Mouse (Mus musculus): Measurements from ENCODE around the gene Cdh15.

Gene Cdh15

DNA sequence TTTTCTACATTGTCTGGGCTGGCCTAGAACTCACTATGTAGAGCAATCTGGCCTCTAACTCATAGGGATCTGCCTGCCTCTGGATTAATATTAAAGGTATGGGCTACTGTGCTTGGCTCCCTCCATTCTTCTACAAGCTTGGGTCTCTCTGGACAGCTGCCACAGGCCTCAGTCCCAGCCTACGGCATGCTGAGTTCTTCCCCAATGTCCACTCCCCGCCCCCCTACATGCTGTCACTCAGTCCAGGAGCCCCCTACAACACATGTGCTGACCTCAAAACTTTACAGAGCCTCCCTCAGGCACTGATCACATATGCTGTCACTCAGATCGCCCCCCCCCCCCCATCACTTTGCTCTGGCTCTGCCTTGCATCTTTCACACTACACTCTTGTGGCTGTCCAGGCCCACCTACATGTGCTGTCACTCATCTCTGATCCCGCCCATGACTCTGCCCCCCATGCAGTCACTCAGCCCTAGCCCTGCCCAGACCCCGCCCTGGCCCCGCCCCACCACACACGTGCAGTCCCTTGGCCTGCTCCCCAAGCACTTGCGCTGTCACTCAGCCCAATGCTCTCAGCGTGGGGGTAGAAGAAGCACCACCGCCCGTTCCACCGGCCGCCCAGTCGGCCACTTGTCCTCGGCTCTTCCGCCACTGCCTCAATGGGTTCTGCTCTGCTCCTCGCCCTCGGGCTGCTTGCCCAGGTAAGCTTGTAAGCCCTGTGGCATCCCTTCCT lies at the start of gene Cdh15:
Gene Cdh15 (plus strand): TSS at position 138 of the 733 bp plus-strand sequence.
- DNase-seq (ENCODE audit: low spot score) = no peak

- DNase-seq (ENCODE audit: low spot score) = no peak
These were observed 43.6 kb upstream of the Cdh15 start for GRCm38 (mm10) chr8:122803906-122804761.

GRCm38 (mm10) chr8:122805349-122805748 lies 42.4 kb upstream of the Cdh15 start:
- no peak for DNase-seq (ENCODE audit: low spot score)

DNA sequence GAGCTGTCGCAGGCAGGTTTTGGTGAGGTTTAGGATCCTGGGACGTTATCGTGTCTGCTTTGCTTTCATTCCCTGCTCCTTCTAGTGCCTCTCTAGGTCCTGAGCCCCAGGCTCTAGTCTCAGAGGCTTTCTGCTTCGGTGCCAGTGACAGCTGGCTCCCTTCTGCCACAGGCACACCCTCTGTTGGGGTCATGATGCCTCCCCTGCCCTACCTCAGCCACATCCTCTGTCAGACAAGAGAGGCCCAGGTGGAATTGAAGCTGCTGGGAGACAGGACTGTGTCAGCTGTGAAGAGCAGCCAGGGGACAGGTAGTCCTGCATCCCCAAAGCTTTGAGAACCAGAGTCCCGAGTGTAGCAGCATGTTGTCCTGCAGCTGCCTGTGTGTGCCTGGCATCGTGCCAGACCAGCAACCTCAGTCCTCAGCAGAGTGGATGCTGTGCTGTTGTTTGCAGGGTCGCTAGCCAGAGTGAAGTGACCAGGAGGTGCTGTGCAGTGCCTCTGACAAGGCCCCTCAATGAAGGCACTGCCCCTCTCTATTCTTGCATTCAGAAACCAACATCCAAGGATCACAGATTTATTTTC lies 40.7 kb upstream of the Cdh15 start:
- no peak for DNase-seq (ENCODE audit: low spot score)

DNA sequence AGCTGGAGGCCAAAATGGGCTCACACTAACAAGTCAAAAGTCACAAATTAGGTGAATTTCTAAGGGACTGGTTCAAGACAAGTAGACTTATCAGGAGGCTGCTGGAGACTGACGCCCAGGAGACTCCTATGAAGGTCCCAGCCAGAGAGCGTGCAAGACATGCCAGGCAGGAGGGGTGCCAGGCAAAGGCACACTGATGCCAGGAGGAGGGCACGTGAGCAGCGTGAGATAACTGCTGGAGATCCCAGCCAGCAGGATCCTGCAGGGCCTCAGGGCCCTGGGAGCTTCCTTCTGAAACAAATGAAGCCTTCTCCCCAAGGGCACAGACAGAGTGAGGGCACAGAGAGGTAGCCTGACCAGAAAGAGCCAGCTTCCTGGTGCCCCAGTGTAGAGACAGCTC lies 39.9 kb upstream of the Cdh15 start:
- no peak for DNase-seq (ENCODE audit: low spot score)

DNA sequence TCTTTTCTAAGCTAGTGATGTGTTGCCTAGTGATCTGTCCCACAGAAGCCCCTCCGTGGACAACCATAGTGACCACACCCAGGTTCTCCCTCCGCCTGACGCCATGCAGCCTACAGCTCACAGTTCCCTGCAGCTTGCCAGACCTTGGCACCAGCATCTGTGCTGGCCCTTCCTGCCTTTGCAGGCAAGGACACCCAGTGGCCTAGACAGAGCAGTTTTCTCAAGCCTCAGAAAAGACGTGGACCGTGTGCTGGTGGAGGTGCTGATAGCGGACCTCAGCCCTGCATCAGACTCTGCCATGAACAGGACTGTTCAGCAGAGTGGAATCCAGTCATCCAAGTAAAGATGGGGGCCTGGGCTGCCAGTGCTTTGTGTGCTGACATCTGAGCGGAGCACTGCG lies 37.4 kb upstream of the Cdh15 start:
- DNase-seq (ENCODE audit: low spot score) = no peak

DNA sequence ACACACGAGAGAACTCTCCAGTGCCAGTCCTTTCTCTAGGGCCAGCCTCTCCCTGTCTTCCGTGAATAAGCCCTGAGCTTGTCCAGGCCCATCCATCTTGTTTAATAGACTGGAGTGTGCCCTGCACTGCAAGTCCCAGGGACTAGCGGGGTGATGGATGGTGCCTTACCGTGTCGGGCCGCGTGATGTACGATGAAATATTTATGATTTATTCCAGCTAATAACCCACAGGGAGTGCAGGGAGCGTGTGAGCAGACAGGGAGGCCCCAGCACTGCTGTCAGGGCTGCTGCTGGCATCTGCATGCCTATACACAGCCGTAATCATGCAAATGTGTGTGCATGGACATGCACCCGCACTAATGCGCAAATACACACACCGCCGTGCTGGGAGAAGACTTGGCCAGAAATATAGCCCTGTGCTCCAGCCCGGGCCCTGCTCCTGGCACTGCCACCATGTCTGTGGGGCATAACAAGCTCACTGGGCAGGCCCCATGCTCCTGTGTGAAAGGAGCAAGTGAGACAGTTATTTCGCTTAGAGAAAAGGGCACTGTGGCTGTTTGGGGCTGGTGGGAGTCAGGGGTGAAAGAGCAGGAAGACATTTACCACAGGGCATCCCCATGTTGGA lies 35.8 kb upstream of the Cdh15 start:
- DNase-seq (ENCODE audit: low spot score) = no peak

DNA sequence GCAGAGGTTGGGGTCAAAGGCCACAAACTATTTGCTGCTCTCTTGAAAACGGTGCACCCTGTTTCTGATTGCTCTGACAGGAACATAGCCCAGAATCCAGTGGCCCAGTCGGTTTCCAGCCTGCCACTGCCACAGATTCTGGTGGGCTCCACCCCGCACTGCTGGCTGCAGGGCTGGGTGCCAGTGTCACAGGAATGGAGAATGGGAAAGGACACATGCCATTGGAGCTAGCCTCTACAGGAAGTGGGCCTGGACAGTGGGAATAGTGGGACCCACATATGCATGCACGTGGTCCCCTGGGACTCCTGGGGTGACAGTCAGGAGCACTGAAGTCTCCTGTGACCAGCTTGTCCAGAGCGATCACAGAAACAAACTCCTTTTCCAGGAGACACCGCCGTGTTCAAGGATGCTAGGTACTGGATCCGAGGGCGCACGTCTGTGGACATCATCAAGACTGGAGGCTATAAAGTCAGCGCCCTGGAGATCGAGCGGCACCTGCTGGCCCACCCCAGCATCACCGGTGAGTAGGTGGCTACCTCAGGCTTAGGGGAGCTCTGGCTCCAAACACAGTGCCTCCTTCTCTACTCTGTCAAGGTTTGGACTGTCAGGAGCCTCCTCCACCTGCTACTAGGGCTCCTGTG lies 35.0 kb upstream of the Cdh15 start:
- no peak for DNase-seq (ENCODE audit: low spot score)

- no peak for DNase-seq (ENCODE audit: low spot score)
These were observed 33.2 kb upstream of the Cdh15 start for GRCm38 (mm10) chr8:122814608-122815007.

- DNase-seq (ENCODE audit: low spot score) = no peak
These were observed 30.8 kb upstream of the Cdh15 start for GRCm38 (mm10) chr8:122816965-122817364.

DNA sequence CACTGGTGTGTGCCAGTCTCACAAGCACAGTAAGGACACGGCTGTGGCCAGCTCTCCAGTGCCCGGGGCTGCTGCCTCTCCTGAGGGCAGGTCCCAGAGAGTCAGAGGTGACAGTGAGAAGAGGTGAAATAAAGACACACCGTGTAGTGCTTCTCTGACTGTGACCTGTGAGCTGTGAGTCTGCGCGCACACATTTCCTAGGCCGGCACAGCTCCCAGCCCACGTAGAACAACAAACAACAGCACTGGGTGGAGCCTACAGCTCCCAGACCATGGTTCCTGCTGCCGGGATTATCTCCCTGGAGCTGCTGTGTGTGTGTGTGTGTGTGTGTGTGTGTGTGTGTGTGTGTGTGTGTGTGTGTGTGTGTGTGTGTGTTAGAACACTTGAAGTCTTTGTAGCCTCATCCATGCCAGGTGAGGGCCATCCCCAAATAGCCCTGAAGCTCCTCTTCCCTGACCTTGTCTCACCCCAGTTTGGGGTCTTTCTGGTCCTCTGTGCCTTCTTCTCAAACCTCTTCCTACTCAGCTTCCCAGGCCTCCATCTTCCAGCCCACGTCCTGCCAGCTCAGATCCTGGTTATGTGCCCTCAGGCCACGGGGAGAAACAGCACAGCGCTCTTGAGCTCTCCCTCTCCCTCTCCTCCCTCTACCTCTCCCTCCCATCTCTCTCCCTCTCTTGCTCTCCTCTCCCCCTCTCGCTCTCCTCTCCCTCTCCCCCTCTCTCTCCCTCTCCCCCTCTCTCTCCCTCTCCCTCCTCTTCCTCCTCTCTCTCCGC lies 29.9 kb upstream of the Cdh15 start:
- no peak for DNase-seq (ENCODE audit: low spot score)

DNA sequence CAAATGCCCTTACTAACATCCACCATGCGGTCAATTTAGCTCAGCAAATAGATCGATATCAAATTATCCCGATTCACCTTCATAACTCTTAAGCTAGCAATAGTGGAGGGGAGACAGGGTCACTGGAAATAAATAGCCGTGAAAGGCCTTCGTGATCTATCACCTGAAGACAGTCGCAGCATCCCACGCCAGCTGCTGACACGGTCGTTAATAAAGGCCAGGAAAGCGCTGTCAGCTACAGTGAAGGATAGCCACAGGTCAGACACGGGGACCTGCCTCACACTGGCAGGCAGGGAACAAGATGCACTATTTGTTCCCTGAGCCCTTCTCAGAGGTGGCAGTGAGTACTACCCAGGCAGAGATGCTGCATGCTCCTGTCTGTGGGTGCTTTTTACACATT lies 28.0 kb upstream of the Cdh15 start:
- no peak for DNase-seq (ENCODE audit: low spot score)

GRCm38 (mm10) chr8:122824571-122824970 lies 23.2 kb upstream of the Cdh15 start:
- DNase-seq (ENCODE audit: low spot score) = no peak

GRCm38 (mm10) chr8:122824986-122825385 lies 22.8 kb upstream of the Cdh15 start:
- no peak for DNase-seq (ENCODE audit: low spot score)

- no peak for DNase-seq (ENCODE audit: low spot score)
These were observed 22.4 kb upstream of the Cdh15 start for GRCm38 (mm10) chr8:122825408-122825807.

GRCm38 (mm10) chr8:122829396-122829795 lies 18.4 kb upstream of the Cdh15 start:
- no peak for DNase-seq (ENCODE audit: low spot score)

DNA sequence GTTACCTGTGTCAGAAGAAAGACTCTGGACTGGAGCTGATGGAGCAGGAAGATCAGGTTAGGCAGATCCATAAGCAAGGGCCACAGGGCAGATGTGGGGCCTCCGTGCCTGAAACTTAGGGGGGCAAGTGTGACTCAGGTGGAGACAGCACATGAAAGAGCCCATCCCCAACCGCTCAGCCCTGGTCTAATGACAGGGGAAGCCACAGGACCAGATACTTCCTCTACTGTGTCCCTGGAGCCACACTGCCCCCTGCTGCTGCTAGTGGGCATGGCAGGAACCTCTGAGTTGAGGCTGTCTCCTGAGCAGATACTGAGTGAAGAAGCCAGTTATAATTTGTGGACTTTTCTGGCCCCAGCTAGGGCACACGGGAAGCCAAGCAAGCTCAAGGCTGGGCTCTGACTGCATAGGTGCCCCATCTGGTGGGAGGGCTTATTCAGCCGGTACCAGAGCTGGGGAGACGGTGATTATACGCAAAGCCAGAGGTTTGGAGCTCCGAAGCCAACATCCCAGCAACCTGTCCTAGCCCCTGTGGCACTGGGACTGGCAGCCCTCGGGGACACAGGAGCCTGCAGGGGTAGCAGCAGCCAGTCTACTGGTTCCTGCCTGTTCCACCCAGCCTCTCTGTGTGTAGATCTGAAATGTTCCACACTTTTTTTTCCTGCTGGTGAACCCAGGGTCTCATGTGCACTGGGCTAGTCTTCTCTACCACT lies 17.3 kb upstream of the Cdh15 start:
- peak; percentile 94 for DNase-seq (ENCODE audit: low spot score)

DNA sequence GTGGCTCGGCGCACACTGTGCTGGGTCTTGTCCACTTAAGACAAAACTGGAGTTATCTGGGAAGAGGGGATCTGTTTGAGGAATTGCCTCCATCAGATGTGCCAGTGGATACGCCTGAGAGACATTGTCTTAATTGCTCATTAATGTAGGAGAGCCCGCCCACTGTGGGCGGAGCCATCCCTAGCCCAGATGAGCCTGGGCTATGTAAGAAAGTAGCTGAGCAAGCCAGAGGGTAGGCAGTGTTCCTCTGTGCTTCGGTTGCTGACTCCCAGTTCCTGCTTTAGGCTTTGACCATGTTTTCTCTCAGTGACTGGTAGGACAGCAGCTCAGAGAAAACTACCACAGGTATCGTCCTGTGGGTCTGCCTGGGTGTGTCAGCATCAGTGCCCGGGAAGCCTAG lies 13.3 kb upstream of the Cdh15 start:
- no peak for DNase-seq (ENCODE audit: low spot score)

- DNase-seq (ENCODE audit: low spot score) = no peak
These were observed 12.8 kb upstream of the Cdh15 start for GRCm38 (mm10) chr8:122834971-122835370.

- DNase-seq (ENCODE audit: low spot score) = no peak
These were observed 11.6 kb upstream of the Cdh15 start for GRCm38 (mm10) chr8:122836199-122836598.

- no peak for DNase-seq (ENCODE audit: low spot score)
These were observed 11.1 kb upstream of the Cdh15 start for GRCm38 (mm10) chr8:122836696-122837095.

Measured in ovary, postnatal 10 days (tissue).